Mouse (Mus musculus): Measurements from ENCODE around the gene Limd1.

DNA sequence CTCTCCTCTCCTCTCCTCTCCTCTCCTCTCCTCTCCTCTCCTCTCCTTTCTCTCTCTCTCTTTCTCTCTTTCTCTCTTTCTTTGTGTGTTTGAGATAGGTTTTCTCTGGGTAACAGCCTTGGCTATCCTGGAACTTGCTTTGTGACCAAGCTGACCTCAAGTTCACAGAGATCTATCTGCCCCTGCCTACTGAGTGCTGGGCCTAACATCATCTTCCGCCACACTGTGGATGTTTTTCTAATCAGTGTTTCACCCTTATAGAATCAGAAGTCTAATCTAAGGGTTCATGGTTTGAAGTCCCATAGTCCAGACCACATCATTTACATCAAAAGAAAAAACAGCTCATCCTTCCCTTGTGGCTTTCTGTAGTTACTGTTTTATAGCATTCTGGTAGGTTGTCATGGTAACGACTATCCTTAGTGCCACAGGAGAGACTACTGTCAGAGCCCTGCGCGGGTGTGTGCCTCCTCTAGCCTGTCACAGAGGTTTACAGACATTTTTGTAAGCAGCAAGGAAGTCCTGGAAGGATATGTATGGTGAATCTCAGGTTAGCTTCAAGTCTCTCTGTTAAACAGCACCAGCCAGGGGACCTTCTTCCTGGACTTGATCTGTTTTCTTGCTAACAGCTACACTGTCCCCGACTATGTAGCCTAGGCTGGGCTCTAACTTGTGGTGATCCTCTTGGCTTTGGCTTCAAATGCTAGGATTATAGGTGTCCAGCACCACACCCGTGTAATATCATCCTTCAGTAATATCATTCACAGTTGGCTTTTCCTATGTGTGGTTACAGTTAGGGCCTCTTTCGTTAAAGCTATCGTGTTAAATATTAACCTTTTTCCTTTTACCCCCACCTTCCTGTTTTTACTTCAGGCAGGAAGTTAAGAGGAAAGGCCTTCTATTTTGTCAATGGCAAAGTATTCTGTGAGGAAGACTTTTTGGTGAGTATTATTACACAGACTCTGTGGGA lies 31.4 kb downstream of the Limd1 start:
- no peak for TF ChIP-seq CTCF (IDR thresholded peaks at IDR 0.05; ENCODE audit: extremely low read depth, insufficient read depth, low read length)
- TF ChIP-seq POLR2A (IDR thresholded peaks at IDR 0.05; ENCODE audit: extremely low read depth, insufficient read depth, low read length) = no peak

Data from cortical plate, adult 2 months (tissue).